Mouse (Mus musculus): ENCODE measurements at regions not wholly inside any gene's neighbourhood (a gene's known extent, or its start where the extent isn't known, plus 50 kb on each side); places are given as distances from the start of the nearest gene placed in this dataset.

DNA sequence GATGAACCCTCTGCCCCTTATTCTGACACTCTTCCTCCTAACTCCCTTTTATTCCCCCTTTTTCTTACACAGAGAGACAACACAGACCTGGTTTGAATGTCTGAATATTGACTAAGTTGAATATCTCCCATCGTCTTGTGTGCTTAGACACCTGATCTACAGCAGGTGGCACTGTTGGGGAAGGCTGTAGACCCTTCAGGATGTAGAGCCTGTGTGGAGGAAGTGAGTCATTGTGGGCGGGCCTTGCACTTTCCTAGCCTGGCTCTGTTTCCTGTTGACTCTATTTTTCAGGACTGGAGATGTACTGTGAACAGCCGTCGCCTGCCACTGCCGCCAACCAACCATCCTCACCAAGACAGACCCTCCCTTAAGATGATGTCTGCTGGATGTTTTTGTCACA is 273.6 kb downstream of the Med13l start:
- TF ChIP-seq POLR2A (IDR thresholded peaks at IDR 0.05; ENCODE audit: control insufficient read depth in 1 of 2, insufficient read depth in 1 of 2, low read depth in 1 of 2, low read length in 2 of 2, poor library complexity in 1 of 2) (no peak), CTCF (IDR thresholded peaks at IDR 0.05 in 2 of 3, conservative IDR thresholded peaks at IDR 0.05 in 1 of 3; ENCODE audit: control insufficient read depth in 1 of 3, insufficient read depth in 1 of 3, low read depth in 2 of 3, low read length in 3 of 3, poor library complexity in 1 of 3, severe bottlenecking in 1 of 3) (no peak; a peak in 1 of 6 replicates), EP300 (IDR thresholded peaks at IDR 0.05; ENCODE audit: low read depth in 1 of 2, low read length in 2 of 2) (no peak), NELFE (IDR thresholded peaks at IDR 0.05; ENCODE audit: low read depth, low read length) (no peak), MYC (IDR thresholded peaks at IDR 0.05; ENCODE audit: low read depth, low read length) (no peak), CHD2 (IDR thresholded peaks at IDR 0.05; ENCODE audit: low read length) (no peak), ZMIZ1 (IDR thresholded peaks at IDR 0.05; ENCODE audit: low read depth, low read length) (no peak), BHLHE40 (IDR thresholded peaks at IDR 0.05; ENCODE audit: borderline replicate concordance, low read depth, low read length) (no peak), TBP (IDR thresholded peaks at IDR 0.05; ENCODE audit: low read depth, low read length) (no peak)
